Mouse (Mus musculus) central nervous system, embryonic 18 days (tissue): ENCODE measurements around the gene Tmem9b. TPM values are rescaled to one million over a fixed set of nuclear protein-coding genes. Genes with fewer than 3 reads are reported as not detected.

Experiments
- polyA plus RNA-seq: library from polyadenylated mRNA; depleted of rRNA; stranded (reverse); fragments of >200 nt; gene quantifications from 2 replicates; pipeline ENCODE4 v1.2.3, GENCODE M21; 2012; rRNA removed

The Tmem9b gene
- polyA plus RNA-seq: 89.7 and 97.2 TPM in 2 replicates

DNA sequence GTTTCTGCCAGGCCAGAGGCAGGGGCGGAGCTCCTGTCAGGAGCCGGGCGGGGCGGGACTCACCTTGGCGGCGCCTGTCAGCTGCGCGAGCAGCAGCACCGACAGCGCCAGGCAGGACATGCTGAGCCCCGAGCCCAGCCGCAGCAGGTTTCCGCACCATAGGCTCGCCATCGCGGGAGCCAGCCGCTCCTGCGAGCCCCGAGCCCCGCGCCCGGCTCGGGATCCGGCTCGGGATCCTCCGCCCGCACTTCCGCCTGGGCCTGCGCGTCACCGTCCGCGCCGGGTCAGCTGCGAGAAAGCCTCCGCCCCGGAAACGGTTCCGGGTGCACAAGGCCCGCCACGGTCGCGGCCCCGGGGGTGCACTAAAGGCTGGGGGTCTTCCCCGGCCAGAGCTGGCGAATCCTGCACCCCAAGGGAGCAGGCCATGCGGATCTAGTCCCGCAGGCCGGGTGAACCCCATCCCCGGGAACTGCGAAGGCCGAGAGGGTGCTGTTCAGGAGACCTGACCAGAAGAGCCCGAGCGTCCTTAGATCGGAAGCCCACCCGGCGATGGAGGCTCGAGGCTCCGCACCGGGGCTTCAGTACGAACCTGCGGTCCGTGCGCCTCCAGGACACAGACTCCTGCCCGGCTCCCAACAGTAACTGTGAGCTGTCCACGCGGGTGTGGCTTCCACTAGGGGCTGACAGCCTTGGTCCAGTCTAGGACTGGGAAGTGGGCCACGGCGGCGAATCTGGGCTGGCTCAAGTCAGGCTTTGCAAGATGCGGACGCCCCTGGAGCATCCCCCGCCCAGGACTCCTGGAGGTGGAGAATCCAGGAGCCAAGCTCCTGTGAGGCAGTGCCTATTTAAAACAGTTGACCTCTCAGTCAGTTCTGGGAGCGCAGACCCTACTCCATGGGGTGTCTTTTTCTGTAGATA, at the start of gene Tmem9b:
Gene Tmem9b, minus strand, starts transcription at position 868 of the 918 bp plus-strand sequence.

GRCm38 (mm10) chr7:109781470-109782203, 29.0 kb upstream of the Tmem9b start, which contains the start of gene Nrip3:
Gene Nrip3 (minus strand): TSS chr7:109782025.

DNA sequence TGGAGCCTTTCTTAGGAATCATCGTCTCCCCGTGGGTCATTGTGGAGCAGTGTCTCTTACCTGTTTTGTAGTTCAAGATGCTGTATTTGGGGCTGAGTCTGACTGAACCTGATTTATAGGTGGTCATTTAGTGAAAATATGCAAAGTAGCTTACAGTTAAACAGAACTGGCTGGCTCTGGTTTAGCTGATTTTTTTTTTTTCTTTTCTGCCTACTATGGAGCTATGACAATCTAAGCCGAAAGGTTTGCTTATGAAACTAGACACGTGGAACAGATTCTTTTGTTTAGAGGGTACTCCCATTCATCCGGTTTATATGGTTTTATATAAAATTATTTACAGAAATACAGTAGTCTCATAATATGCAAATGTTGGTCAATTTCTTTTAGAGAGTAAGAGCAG, 21.0 kb downstream of the Tmem9b start, which contains the start of gene Ascl3:
Gene Ascl3, minus strand, starts transcription at position 101 of the 400 bp plus-strand sequence.

GRCm38 (mm10) chr7:109723697-109724096, 29.0 kb downstream of the Tmem9b start, which contains the start of gene BC051019:
Gene BC051019 (minus strand): TSS chr7:109723850.

GRCm38 (mm10) chr7:109703190-109704015, 49.3 kb downstream of the Tmem9b start, which contains the start of the genes St5 and Akip1:
Gene St5 (minus strand): TSS chr7:109703605.
Gene Akip1 (plus strand): TSS chr7:109703690.

Other genes with a start within 250 kb of the Tmem9b start
- gene Trim66, start 244.7 kb downstream of the Tmem9b start, polyA plus RNA-seq: 3.3 and 3.4 TPM in 2 replicates
- gene Rpl27a, start 233.7 kb downstream of the Tmem9b start, polyA plus RNA-seq: 553 and 570 TPM in 2 replicates
- gene St5, start 49.3 kb downstream of the Tmem9b start, polyA plus RNA-seq: 16.1 and 18.5 TPM in 2 replicates
- gene Akip1, start 49.2 kb downstream of the Tmem9b start, polyA plus RNA-seq: 11.4 and 12.3 TPM in 2 replicates
- gene BC051019, start 29.0 kb downstream of the Tmem9b start, polyA plus RNA-seq: 0.23 and 0.41 TPM in 2 replicates
- gene Ascl3, start 21.1 kb downstream of the Tmem9b start, polyA plus RNA-seq: 0.13 and 0.15 TPM in 2 replicates
- 9.8 and 12.2 TPM in 2 replicates for gene Nrip3, start 29.1 kb upstream of the Tmem9b start, polyA plus RNA-seq
- 0.48 and 0.68 TPM in 2 replicates for gene Scube2, start 112.8 kb upstream of the Tmem9b start, polyA plus RNA-seq
- gene Dennd5a, start 207.6 kb upstream of the Tmem9b start, polyA plus RNA-seq: 125 and 126 TPM in 2 replicates
- gene Tmem41b, start 234.1 kb upstream of the Tmem9b start, polyA plus RNA-seq: 45.3 and 47.1 TPM in 2 replicates